Mouse (Mus musculus): Measurements from ENCODE around the gene Eef1akmt1.

Eef1akmt1 gene

GRCm38 (mm10) chr14:57574792-57575587 is 3.6 kb upstream of the Eef1akmt1 start:
- TF ChIP-seq GATA4 (IDR thresholded peaks at IDR 0.05; ENCODE audit: insufficient replicate concordance, low read length), result no peak

GRCm38 (mm10) chr14:57565626-57566025 is 5.8 kb downstream of the Eef1akmt1 start:
- no peak for TF ChIP-seq GATA4 (IDR thresholded peaks at IDR 0.05; ENCODE audit: insufficient replicate concordance, low read length)

- TF ChIP-seq GATA4 (IDR thresholded peaks at IDR 0.05; ENCODE audit: insufficient replicate concordance, low read length), result no peak
These were observed 14.5 kb downstream of the Eef1akmt1 start for GRCm38 (mm10) chr14:57556922-57557321.

- no peak for TF ChIP-seq GATA4 (IDR thresholded peaks at IDR 0.05; ENCODE audit: insufficient replicate concordance, low read length)
These were observed 15.8 kb downstream of the Eef1akmt1 start for GRCm38 (mm10) chr14:57555471-57556070.

GRCm38 (mm10) chr14:57554434-57554833 is 17.0 kb downstream of the Eef1akmt1 start:
- TF ChIP-seq GATA4 (IDR thresholded peaks at IDR 0.05; ENCODE audit: insufficient replicate concordance, low read length), result no peak

GRCm38 (mm10) chr14:57552945-57553344 is 18.5 kb downstream of the Eef1akmt1 start:
- TF ChIP-seq GATA4 (IDR thresholded peaks at IDR 0.05; ENCODE audit: insufficient replicate concordance, low read length), result no peak

GRCm38 (mm10) chr14:57547062-57547461 is 24.4 kb downstream of the Eef1akmt1 start:
- TF ChIP-seq GATA4 (IDR thresholded peaks at IDR 0.05; ENCODE audit: insufficient replicate concordance, low read length), result no peak

GRCm38 (mm10) chr14:57546557-57547021 is 24.8 kb downstream of the Eef1akmt1 start:
- TF ChIP-seq GATA4 (IDR thresholded peaks at IDR 0.05; ENCODE audit: insufficient replicate concordance, low read length), result no peak

- TF ChIP-seq GATA4 (IDR thresholded peaks at IDR 0.05; ENCODE audit: insufficient replicate concordance, low read length), result no peak
These were observed 25.3 kb downstream of the Eef1akmt1 start for GRCm38 (mm10) chr14:57546131-57546530.

- no peak for TF ChIP-seq GATA4 (IDR thresholded peaks at IDR 0.05; ENCODE audit: insufficient replicate concordance, low read length)
These were observed 25.9 kb downstream of the Eef1akmt1 start for GRCm38 (mm10) chr14:57545526-57545925.

GRCm38 (mm10) chr14:57543420-57544039 is 27.9 kb downstream of the Eef1akmt1 start:
- TF ChIP-seq GATA4 (IDR thresholded peaks at IDR 0.05; ENCODE audit: insufficient replicate concordance, low read length), result no peak

GRCm38 (mm10) chr14:57542231-57542630 is 29.2 kb downstream of the Eef1akmt1 start:
- no peak for TF ChIP-seq GATA4 (IDR thresholded peaks at IDR 0.05; ENCODE audit: insufficient replicate concordance, low read length)

GRCm38 (mm10) chr14:57540683-57541082 is 30.7 kb downstream of the Eef1akmt1 start:
- TF ChIP-seq GATA4 (IDR thresholded peaks at IDR 0.05; ENCODE audit: insufficient replicate concordance, low read length), result no peak

GRCm38 (mm10) chr14:57537261-57538015 is 34.0 kb downstream of the Eef1akmt1 start:
- no peak for TF ChIP-seq GATA4 (IDR thresholded peaks at IDR 0.05; ENCODE audit: insufficient replicate concordance, low read length)

- TF ChIP-seq GATA4 (IDR thresholded peaks at IDR 0.05; ENCODE audit: insufficient replicate concordance, low read length), result no peak
These were observed 34.6 kb downstream of the Eef1akmt1 start for GRCm38 (mm10) chr14:57536820-57537219.
